Mouse (Mus musculus) G1E (cell line): ENCODE measurements around the gene Slc22a14.

ENCODE experiments used
- CTCF ChIP-seq: IDR thresholded peaks from 2 replicates; pipeline ENCODE4 v1.5.1; 2012; ENCODE audit warnings: low read depth, low read length, inconsistent platforms, mixed read lengths
- GATA1 ChIP-seq: IDR thresholded peaks from 2 replicates; pipeline ENCODE4 v1.6.1; 2012; ENCODE audit warnings: borderline replicate concordance, low read length, inconsistent platforms, mixed read lengths
- GATA2 ChIP-seq: IDR thresholded peaks from 2 replicates; pipeline ENCODE4 v1.6.1; 2012; ENCODE audit warnings: low read depth, low read length, inconsistent platforms, borderline replicate concordance
- POLR2AphosphoS5 ChIP-seq: IDR thresholded peaks from 2 replicates; pipeline ENCODE4 v1.6.1; 2012; ENCODE audit warnings: low read depth, low read length, inconsistent platforms; ENCODE audit not compliant: insufficient replicate concordance
- TAL1 ChIP-seq: conservative IDR thresholded peaks from 2 replicates; pipeline ENCODE4 v1.6.1; 2012; ENCODE audit warnings: low read depth, low read length, inconsistent platforms, mixed read lengths

- TF ChIP-seq CTCF (no peak), TAL1 (no peak), GATA2 (no peak), GATA1 (no peak), POLR2AphosphoS5 (no peak)
Measured at GRCm38 (mm10) chr9:119276321-119276720, 89.0 kb downstream of the Slc22a14 start.
